Mouse (Mus musculus): ENCODE data around the gene Ptgr1. TPM values are rescaled to one million over a fixed set of nuclear protein-coding genes. Genes with fewer than 3 reads are reported as not detected.

Gene Ptgr1
- polyA plus RNA-seq, 1 experiment from 2014 or later = 5.8 TPM

GRCm38 (mm10) chr4:59003806-59004200, 16.9 kb upstream of the Ptgr1 start:
- H3K27ac ChIP-seq (replicated peaks) = no peak overlapping the region
- ATAC-seq (ENCODE audit: low read depth) = no peak
- H3K27me3 ChIP-seq = no peaks in the 10 kb centered on the region
- H3K4me2 ChIP-seq = peak overlapping the region; percentile 91
- peak overlapping the region; percentile 97 for H3K9ac ChIP-seq
- H3K9me3 ChIP-seq = no peaks in the 10 kb centered on the region
- 35% methylated on average over 7 of the region's 7 CpGs for WGBS
- no peaks in the 10 kb centered on the region for H3K36me3 ChIP-seq
- peaks cover 34% of the 10 kb centered on the region for H3K4me1 ChIP-seq (replicated peaks)
- peak overlapping the region; percentile 95 for H3K4me3 ChIP-seq

DNA sequence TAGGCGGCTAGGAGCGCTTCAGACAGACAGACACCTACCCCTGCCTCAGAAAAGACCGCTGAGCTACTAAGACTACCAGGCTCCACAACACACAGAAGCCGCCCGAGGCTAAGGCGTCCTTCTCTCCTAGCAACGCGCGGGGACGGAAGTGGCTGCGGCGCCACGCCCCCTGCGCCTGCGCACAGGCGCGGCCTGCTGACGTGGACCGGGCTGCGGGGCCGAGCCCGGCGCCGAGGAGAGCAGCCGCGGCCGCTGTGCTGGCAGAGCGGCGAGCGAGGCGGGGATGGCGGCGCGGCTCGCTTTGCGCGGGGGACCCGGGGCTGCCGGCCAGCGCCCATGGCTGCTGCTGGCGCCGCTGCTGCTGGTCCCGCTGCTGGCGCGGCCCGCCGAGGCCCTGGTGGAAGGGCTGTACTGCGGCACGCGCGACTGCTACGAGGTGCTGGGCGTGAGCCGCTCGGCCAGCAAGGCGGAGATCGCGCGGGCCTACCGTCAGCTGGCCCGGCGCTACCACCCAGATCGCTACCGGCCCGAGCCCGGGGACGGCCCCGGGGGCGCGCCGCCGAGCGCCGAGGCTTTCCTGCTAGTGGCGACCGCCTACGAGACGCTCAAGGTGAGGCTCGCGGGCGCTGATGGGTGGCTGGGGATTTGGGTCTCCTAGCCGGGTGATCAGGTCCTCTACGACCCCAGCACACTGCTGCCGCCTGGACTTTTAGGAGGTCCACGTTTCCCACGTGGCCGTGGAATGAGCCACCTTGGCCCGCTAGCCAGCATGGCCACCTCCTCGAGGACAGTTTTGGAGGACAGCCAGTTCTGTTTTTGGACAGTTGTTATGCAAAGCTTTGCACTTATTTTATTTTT, 16.3 kb upstream of the Ptgr1 start, which contains the start of gene Gm20503:
Gene Gm20503 (plus strand): TSS at position 263 of the 858 bp plus-strand sequence.
- H3K4me3 ChIP-seq = peak within 1 kb of the TSS; percentile 95
- peak; percentile 99 for ATAC-seq (ENCODE audit: low read depth)
- H3K36me3 ChIP-seq = no peaks in the 10 kb centered on the region
- peaks cover 34% of the 10 kb centered on the region for H3K4me1 ChIP-seq (replicated peaks)
- peak within 1 kb of the TSS; percentile 91 for H3K4me2 ChIP-seq
- no peaks in the 10 kb centered on the region for H3K27me3 ChIP-seq
- under 1% methylated on average over 86 of the region's 89 CpGs for WGBS
- peak within 1 kb of the TSS; percentile 92 for H3K27ac ChIP-seq (replicated peaks)
- no peaks in the 10 kb centered on the region for H3K9me3 ChIP-seq
- peak within 1 kb of the TSS; percentile 97 for H3K9ac ChIP-seq

DNA sequence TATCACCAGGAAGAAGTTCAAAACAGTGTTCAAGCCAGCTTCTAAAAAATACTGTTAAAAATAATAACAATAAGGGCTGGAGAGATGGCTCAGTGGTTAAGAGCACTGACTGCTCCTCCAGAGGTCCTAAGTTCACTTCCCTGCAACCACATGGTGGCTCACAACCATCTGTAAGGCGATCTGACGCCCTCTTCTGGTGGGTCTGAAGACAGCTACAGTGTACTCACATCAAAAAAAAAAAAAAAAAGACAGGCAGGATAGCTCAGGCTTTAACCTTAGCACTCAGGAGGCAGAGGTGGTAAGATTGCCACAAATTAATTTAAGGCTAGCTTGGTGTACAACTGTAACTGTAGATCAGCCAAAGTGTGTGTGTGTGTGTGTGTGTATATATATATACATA, 13.7 kb upstream of the Ptgr1 start:
- Histone ChIP-seq H3K9ac (no peak overlapping the region), H3K36me3 (no peaks in the 10 kb centered on the region), H3K27me3 (no peaks in the 10 kb centered on the region), H3K4me3 (no peak overlapping the region), H3K9me3 (no peaks in the 10 kb centered on the region), H3K4me1 (replicated peaks) (peaks cover 26% of the 10 kb centered on the region), H3K27ac (replicated peaks) (no peak overlapping the region), H3K4me2 (no peak overlapping the region)
- 0% methylated on average over 2 of the region's 2 CpGs for WGBS
- ATAC-seq (ENCODE audit: low read depth) = no peak

- no peaks in the 10 kb centered on the region for H3K36me3 ChIP-seq
- WGBS = 16% methylated on average over 2 of the region's 2 CpGs
Measured at GRCm38 (mm10) chr4:58999686-59000085, 12.8 kb upstream of the Ptgr1 start.

GRCm38 (mm10) chr4:58998688-58999087, 11.8 kb upstream of the Ptgr1 start:
- WGBS = 81% methylated on average over 1 of the region's 1 CpGs
- Histone ChIP-seq H3K4me2 (no peak overlapping the region), H3K9me3 (no peaks in the 10 kb centered on the region), H3K4me1 (replicated peaks) (peaks cover 7% of the 10 kb centered on the region), H3K36me3 (no peaks in the 10 kb centered on the region), H3K27ac (replicated peaks) (no peak overlapping the region), H3K9ac (no peak overlapping the region), H3K27me3 (no peaks in the 10 kb centered on the region), H3K4me3 (no peak overlapping the region)
- ATAC-seq (ENCODE audit: low read depth) = no peak

More at GRCm38 (mm10) chr4:58999686-59000085, 12.8 kb upstream of the Ptgr1 start:
- no peak overlapping the region for H3K9ac ChIP-seq
- H3K4me2 ChIP-seq = no peak overlapping the region
- ATAC-seq (ENCODE audit: low read depth) = no peak
- H3K27ac ChIP-seq (replicated peaks) = no peak overlapping the region
- H3K9me3 ChIP-seq = no peaks in the 10 kb centered on the region
- H3K4me3 ChIP-seq = no peak overlapping the region
- H3K4me1 ChIP-seq (replicated peaks) = peaks cover 17% of the 10 kb centered on the region
- H3K27me3 ChIP-seq = no peaks in the 10 kb centered on the region

GRCm38 (mm10) chr4:58997081-58997480, 10.2 kb upstream of the Ptgr1 start:
- Histone ChIP-seq H3K4me2 (no peak overlapping the region), H3K9me3 (no peaks in the 10 kb centered on the region), H3K4me1 (replicated peaks) (no peaks in the 10 kb centered on the region), H3K27me3 (no peaks in the 10 kb centered on the region), H3K27ac (replicated peaks) (no peak overlapping the region), H3K36me3 (no peaks in the 10 kb centered on the region), H3K4me3 (no peak overlapping the region), H3K9ac (no peak overlapping the region)
- 75% methylated on average over 5 of the region's 5 CpGs for WGBS
- ATAC-seq (ENCODE audit: low read depth) = no peak

- 73% methylated on average over 8 of the region's 8 CpGs for WGBS
- ATAC-seq (ENCODE audit: low read depth) = no peak
- Histone ChIP-seq H3K27me3 (no peaks in the 10 kb centered on the region), H3K36me3 (no peaks in the 10 kb centered on the region), H3K27ac (replicated peaks) (no peak overlapping the region), H3K9ac (no peak overlapping the region), H3K4me2 (no peak overlapping the region), H3K4me1 (replicated peaks) (no peaks in the 10 kb centered on the region), H3K9me3 (no peaks in the 10 kb centered on the region), H3K4me3 (no peak overlapping the region)
Measured at GRCm38 (mm10) chr4:58995251-58995693, 8.4 kb upstream of the Ptgr1 start.

GRCm38 (mm10) chr4:58994762-58995161, 7.8 kb upstream of the Ptgr1 start, which contains the start of gene Dnajc25:
Dnajc25 (plus strand) TSS chr4:58995062.
- no peak for ATAC-seq (ENCODE audit: low read depth)
- Histone ChIP-seq H3K36me3 (no peaks in the 10 kb centered on the region), H3K27ac (replicated peaks) (no peak within 1 kb of the TSS), H3K4me2 (no peak within 1 kb of the TSS), H3K9me3 (no peaks in the 10 kb centered on the region), H3K27me3 (no peaks in the 10 kb centered on the region), H3K9ac (no peak within 1 kb of the TSS), H3K4me1 (replicated peaks) (no peaks in the 10 kb centered on the region), H3K4me3 (no peak within 1 kb of the TSS)
- 94% methylated on average over 4 of the region's 4 CpGs for WGBS

GRCm38 (mm10) chr4:58992195-58992594, 5.3 kb upstream of the Ptgr1 start:
- Histone ChIP-seq H3K4me3 (no peak overlapping the region), H3K27ac (replicated peaks) (no peak overlapping the region), H3K9ac (no peak overlapping the region), H3K27me3 (no peaks in the 10 kb centered on the region), H3K36me3 (no peaks in the 10 kb centered on the region), H3K4me1 (replicated peaks) (peaks cover 2% of the 10 kb centered on the region; the same call in 1 of the 2 replicates), H3K9me3 (no peaks in the 10 kb centered on the region), H3K4me2 (no peak overlapping the region)
- 77% methylated on average over 5 of the region's 5 CpGs for WGBS
- ATAC-seq (ENCODE audit: low read depth) = no peak

DNA sequence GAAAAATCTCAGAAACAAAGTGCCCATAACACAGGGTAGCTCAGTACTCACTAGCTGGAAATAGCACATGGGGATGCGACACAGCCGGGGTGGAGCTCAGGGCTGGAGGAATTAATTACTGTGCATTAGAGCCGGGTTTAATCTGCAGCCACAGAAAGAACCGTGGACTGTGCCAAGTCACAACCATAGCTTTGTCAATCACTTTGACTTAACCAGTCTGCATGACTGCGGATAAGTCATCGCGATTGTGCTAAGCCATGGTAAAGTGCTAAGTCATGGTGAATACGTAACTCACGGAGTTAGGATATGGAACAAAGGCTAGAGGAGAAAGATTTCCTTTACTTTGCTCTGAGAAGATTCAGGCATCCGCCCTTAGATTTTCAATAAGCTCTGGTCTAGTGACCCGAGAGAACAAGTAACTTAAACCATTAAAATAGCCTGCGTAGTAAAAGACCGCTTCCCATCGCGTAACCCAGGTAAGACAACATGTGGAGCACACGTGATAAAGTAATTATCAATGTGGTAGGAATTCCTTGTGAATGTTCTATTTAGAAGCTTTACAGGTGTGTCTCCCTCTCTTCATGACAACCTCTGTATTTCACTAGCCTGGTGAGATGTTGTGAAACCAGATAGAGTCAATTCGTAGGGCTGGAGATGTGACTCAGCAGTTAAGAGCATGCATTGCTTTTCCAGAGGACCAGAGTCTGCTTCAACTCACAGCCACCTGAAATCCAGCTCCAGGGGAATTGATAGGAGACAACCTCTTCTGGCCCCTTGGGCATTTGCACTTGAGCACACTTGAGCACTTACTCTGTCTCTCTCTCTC, 3.9 kb upstream of the Ptgr1 start:
- H3K36me3 ChIP-seq = no peaks in the 10 kb centered on the region
- no peak for ATAC-seq (ENCODE audit: low read depth)

GRCm38 (mm10) chr4:58989303-58989898, 2.5 kb upstream of the Ptgr1 start:
- Histone ChIP-seq H3K27me3 (no peaks in the 10 kb centered on the region), H3K27ac (replicated peaks) (no peak overlapping the region), H3K4me2 (no peak overlapping the region), H3K4me3 (no peak overlapping the region), H3K36me3 (no peaks in the 10 kb centered on the region), H3K4me1 (replicated peaks) (peaks cover 12% of the 10 kb centered on the region), H3K9me3 (no peaks in the 10 kb centered on the region), H3K9ac (no peak overlapping the region)
- no peak for ATAC-seq (ENCODE audit: low read depth)
- WGBS = 78% methylated on average over 7 of the region's 7 CpGs

More for the DNA sequence above, 3.9 kb upstream of the Ptgr1 start:
- Histone ChIP-seq H3K9me3 (no peaks in the 10 kb centered on the region), H3K27ac (replicated peaks) (no peak overlapping the region), H3K4me3 (no peak overlapping the region), H3K4me1 (replicated peaks) (peaks cover 12% of the 10 kb centered on the region), H3K27me3 (no peaks in the 10 kb centered on the region), H3K4me2 (no peak overlapping the region), H3K9ac (no peak overlapping the region)
- WGBS = 88% methylated on average over 17 of the region's 17 CpGs
